Mouse (Mus musculus) testis, adult 2 months (tissue): ENCODE data around the gene Zcrb1.

Experiments
- CTCF ChIP-seq: fragments of 200-500 bp; IDR thresholded peaks from 2 replicates; pipeline ENCODE4 v1.5.1; 2012; ENCODE audit warnings: low read depth, mild to moderate bottlenecking, inconsistent platforms, low read length, moderate library complexity; ENCODE audit not compliant: control insufficient read depth, insufficient read depth, insufficient replicate concordance
- POLR2A ChIP-seq: fragments of 200-500 bp; IDR thresholded peaks from 2 replicates; pipeline ENCODE4 v1.6.1; 2012; ENCODE audit warnings: low read depth, mild to moderate bottlenecking, inconsistent platforms, low read length, moderate library complexity; ENCODE audit not compliant: control insufficient read depth

- TF ChIP-seq CTCF (no peak), POLR2A (no peak)
These were observed 37.9 kb upstream of the Zcrb1 start for GRCm38 (mm10) chr15:93435998-93436397.
